Mouse (Mus musculus): ENCODE measurements at regions not wholly inside any gene's neighbourhood (a gene's known extent, or its start where the extent isn't known, plus 50 kb on each side); places are given as distances from the start of the nearest gene placed in this dataset.

- TF ChIP-seq CTCF (IDR thresholded peaks at IDR 0.05; ENCODE audit: low read depth, low read length) (no peak), TAL1 (conservative IDR thresholded peaks at IDR 0.05; ENCODE audit: low read depth, low read length) (no peak), GATA2 (IDR thresholded peaks at IDR 0.05; ENCODE audit: borderline replicate concordance, low read depth, low read length) (no peak)
Observed at GRCm38 (mm10) chr13:115494399-115494798, 392.6 kb upstream of the Itga1 start.

Measured in G1E (cell line).